Mouse (Mus musculus) heart, postnatal 10 days (tissue): ENCODE measurements at regions not wholly inside any gene's neighbourhood (a gene's known extent, or its start where the extent isn't known, plus 50 kb on each side); places are given as distances from the start of the nearest gene placed in this dataset.

ENCODE experiments used
- DNase-seq, 2 experiments: peaks; one replicate each; pipeline ENCODE4 v3.0.0; 2021
- intact Hi-C: fragments of 180-260 bp; cut with DNase I; formaldehyde crosslinking; loops from one replicate; pipeline ENCODE4 v1.15.1; 2025

DNA sequence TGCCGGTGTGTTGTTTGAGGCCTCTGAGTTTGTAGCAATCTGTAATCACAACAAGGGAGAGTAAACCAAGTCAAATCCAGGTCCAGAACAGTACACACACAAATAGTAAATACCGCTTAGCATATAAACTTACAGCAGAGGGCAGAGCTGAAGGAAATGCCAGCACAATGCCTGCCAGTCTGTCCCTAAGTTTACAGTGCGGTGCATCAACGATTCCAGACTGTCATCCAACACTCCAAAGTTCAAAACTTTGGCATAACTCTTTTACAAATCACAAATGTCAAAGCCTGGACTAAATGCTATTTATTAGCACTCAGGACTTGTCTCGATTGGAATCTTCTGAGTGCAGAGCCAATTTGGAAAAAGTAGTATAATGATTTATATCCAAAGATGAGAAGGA lies 104.7 kb upstream of the Ptpn13 start:
- intact Hi-C loops: no loop called here
- no peak for DNase-seq

DNA sequence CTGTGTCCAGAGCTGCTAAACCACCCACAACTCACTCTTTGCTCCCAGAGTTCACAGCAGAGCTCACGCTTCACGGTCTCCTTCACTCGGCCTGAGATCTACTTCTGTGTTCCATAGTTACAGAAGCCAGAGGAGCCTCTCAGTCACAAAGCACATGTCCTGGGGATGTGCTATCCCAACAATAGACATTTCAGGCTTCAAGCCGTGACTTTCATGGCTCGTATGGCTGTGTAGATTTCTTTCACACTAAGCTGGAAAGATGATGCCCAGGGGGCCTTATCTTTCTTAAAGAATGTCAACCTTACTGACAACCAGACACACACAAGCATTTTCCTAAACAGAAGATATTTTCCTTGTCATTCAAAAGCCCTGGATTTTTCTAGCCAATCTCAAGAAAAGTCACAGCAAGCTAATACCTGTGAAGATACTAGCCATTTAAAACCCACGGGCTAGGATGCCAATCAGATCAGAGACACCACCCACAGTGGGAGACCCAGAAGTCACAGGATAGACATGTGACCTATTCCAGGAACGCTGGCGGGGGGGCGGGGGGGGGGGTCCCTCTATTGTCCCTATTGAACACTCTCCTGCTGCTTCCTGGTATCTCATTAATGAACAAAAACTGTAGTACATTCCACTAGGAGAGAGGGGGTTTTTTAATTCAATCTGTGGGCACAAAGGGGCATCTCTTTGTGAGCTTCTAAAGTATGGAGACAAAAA lies 98.8 kb upstream of the Mapk10 start:
- intact Hi-C loops: no loop called here

DNA sequence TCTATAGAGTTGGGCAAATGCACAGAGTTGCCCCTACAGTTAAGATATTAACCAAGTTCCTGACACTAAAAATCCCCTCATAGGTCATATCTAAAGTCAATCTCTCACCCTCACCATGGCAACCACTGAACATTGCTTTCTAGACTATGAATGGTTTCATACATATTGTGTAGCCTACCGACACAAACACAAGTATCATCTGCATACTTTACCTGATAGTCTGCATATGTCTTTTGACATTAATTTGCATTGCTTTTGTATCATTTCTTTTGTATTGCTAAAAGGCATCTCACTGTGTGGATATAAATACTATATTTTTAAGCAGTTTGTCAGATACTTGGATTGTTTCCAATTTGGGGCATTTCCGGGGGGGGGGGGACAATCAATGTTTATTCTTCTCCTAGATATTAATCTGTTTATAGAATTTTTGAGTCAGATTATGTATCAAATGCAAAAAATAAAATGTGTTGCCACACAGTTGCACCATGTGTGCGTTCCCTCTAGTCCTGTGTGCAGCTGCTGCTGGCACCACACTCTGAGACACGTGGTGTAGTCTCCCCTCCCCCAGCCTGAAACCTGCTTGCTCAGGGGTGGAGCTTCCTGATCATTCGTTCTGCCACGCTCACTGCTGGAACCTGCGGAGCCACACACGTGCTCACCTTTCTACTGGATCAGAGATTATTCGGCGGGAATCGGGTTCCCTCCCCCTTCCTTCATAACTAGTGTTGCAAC lies 94.7 kb upstream of the Mapk10 start:
- intact Hi-C loops: no loop called here

More for the DNA sequence above, 98.8 kb upstream of the Mapk10 start:
- DNase-seq: no peak

DNA sequence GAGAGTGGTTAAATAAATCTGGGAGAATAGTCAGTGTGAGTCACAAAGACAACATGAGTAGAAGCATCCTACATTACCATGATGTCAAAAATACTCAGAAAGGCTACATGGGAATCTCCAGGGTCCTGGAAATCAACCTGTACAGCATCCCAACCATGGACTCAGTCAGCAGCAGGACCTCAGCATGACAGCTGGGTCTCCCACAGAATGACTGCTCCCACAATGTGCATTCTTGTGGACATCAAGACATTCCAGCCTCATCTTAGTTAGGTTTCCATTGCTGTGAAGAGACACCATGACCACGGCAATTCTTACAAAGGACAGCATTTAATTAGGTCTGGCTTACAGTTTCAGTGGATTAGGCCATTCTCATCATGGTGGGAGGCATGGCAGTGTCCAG lies 93.8 kb upstream of the Mapk10 start:
- intact Hi-C loops: no loop called here
- DNase-seq: no peak

More for the DNA sequence above, 94.7 kb upstream of the Mapk10 start:
- no peak for DNase-seq

DNA sequence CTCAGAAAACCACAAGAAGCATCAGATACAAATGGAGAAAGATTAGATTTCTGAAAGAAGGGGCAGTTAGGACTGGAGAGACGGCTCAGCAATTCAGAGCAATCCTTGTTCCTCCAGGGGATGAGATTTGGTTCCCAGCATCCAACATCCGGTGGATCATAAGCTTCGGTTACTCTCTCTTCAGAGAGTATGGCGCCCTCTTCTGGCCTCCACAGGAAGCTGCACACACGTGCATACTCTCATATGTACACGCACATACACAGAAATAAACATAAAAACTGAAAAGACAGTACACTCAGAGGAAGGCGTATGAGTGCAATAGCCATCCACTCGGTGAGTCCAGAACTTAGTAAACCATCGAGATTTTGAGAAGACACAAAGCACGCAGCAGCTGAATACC lies 91.6 kb upstream of the Mapk10 start:
- no peak for DNase-seq
- intact Hi-C loops: no loop called here

DNA sequence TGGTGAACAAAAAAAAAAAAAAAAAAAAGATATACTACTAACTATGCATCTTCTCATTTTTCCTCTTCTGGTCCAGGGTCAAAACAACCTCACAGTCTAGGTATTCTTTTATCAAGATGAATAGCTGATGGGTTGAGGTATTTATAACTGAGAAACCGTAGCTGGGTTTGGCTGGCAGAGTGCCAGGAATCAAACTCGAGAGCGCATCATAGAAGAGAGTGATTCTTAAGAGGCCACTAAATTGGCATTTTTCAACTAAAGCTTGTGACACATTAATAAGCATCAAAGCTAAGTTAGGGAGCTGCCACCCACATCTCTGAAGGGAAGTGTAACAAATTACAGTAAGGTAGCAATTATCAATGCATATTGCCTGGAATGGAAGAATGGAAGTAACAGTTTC lies 90.2 kb upstream of the Mapk10 start:
- intact Hi-C loops: no loop called here
- no peak for DNase-seq

DNA sequence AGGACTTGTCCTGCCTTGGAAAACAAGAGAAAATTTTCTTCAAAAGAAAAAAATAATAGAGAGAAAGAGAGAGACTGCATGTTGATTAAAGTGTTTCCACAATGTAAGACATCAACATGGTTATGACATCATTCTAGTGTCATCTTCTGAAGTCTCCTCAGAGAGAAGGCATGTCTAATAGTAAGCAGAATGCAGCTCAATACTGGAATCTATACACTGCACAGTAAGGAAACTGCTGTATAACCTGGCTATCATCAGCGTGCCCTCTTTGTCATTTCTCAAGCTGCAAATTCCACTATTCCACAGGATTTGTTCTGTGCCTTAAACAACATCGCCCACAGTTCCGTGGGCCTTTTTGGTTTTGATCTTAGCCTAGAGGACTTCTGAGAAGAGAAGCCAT lies 82.8 kb upstream of the Mapk10 start:
- no peak for DNase-seq
- intact Hi-C loops: no loop called here

DNA sequence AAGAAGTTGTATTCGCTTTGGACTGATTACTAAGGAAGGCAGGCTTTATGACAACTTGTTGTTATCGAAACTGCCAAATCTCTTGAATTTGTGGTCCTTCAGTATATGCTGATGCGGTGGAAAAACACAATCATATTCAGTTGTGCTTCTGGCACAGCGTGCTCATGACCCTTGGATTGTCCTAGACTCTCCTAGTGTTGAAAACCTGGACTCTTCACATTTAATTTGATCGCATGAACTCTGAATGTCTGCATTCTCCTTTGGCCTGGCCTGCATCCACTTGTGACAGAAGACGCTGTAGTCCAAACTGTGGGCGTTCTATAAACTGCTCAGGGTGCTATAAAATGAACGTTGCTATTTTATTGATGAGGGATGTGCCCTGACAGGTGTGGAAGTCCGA lies 80.6 kb upstream of the Mapk10 start:
- intact Hi-C loops: no loop called here
- no peak for DNase-seq

DNA sequence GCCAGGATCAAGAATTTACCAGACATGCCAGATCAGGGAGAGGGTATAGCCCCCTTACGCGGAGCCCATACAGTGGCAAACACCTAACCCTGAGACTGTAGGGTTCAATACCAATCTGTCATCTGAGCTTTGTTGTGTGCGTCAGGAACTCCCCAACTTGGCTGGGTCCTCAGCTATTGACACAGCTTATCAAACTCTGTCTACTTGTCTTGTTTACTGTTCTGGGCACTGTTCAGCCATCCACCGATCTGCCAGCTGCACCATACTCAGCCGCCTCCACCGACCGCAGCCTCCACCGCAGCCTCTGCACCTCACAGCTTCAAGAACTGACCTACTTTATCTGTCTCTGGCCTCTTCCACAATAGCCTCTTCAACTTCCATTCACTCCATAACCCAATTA lies 80.1 kb upstream of the Mapk10 start:
- intact Hi-C loops: no loop called here
- DNase-seq: no peak

DNA sequence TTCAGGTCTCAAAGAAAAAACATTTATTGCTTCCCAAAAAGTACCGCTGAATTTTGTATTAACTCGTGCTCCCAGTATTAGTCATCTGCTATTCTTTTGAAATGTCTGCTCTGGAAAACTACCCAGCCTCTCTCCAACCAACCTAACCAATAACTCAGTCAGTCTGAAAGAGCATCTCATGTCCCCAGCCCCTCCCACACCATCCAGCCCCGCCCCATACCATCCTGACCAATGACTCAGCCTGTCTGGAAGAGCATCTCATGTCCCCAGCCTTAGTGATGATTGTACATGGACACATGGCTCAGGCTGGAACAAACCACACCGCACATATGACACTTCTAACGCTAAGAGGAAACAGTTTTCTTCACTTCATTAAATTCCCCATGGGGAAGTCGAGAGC lies 58.1 kb upstream of the Mapk10 start:
- DNase-seq: no peak
- intact Hi-C loops: no loop called here

DNA sequence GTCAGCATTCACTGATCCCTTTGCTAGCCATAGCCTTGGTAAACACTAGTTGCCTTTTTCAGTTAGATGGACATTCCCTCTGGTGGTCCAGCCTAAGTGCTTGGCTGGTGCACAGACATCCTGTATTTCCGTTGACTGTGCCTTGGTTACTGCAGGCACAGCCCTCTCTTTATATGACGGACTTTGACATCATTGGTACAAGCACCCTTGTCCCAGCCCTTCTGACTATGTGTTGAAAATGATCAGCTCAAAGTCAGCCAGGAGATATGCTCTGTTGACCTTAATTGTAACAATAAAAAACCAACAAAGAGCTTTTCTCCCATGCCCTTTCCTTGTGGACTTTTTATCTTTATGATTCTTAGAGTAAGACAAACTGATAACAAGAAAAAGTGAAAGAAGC lies 53.8 kb upstream of the Mapk10 start:
- no peak for DNase-seq
- intact Hi-C loops: no loop called here

DNA sequence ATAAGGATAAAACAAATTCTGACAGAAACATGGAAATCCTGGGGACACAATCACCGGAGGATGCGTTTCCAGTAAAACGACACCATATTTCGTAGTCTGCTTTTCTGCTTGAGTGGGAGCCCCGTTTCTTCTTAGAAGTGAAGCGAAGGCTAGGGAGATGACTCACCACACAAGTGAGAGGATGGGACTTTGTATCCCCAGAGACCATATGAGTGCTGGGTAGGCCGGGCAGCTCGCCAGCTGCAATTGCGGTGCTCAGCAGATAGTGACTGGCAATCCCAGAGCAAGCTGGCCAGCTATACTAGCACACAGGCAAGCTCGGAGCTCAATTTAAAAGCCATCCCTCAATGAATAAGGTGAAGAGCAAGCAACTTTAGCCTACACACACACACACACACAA lies 50.3 kb upstream of the Mapk10 start:
- intact Hi-C loops: no loop called here
- DNase-seq: no peak
